Mouse (Mus musculus): ENCODE measurements around the gene Yars.

Gene Yars

GRCm38 (mm10) chr4:129189542-129190519 lies at the start of gene Yars, which contains the start of gene S100pbp:
Yars (plus strand) TSS chr4:129189760.
S100pbp (minus strand) TSS chr4:129189727.
- DNase-seq (ENCODE audit: low spot score in 2 of 2): peak; percentile 93 to 95

- DNase-seq (ENCODE audit: low spot score in 2 of 2): no peak
Observed at GRCm38 (mm10) chr4:129140808-129141207, 48.8 kb upstream of the Yars start.

GRCm38 (mm10) chr4:129141560-129142438 lies 47.8 kb upstream of the Yars start:
- DNase-seq (ENCODE audit: low spot score in 2 of 2): no peak

GRCm38 (mm10) chr4:129142439-129143045 lies 47.0 kb upstream of the Yars start:
- no peak for DNase-seq (ENCODE audit: low spot score in 2 of 2)

- no peak for DNase-seq (ENCODE audit: low spot score in 2 of 2)
Observed at GRCm38 (mm10) chr4:129143509-129143908, 46.1 kb upstream of the Yars start.

- peak; percentile 86 to 96 for DNase-seq (ENCODE audit: low spot score in 2 of 2)
Observed at GRCm38 (mm10) chr4:129144401-129145367, 44.9 kb upstream of the Yars start.

- DNase-seq (ENCODE audit: low spot score in 2 of 2): no peak
Observed at GRCm38 (mm10) chr4:129145411-129145810, 44.1 kb upstream of the Yars start.

- no peak for DNase-seq (ENCODE audit: low spot score in 2 of 2)
Observed at GRCm38 (mm10) chr4:129145943-129146342, 43.6 kb upstream of the Yars start.

- DNase-seq (ENCODE audit: low spot score in 2 of 2): no peak
Observed at GRCm38 (mm10) chr4:129146392-129146791, 43.2 kb upstream of the Yars start.

GRCm38 (mm10) chr4:129147552-129148103 lies 41.9 kb upstream of the Yars start:
- DNase-seq (ENCODE audit: low spot score in 2 of 2): no peak

GRCm38 (mm10) chr4:129149321-129149720 lies 40.2 kb upstream of the Yars start:
- no peak for DNase-seq (ENCODE audit: low spot score in 2 of 2)

GRCm38 (mm10) chr4:129151276-129151811 lies 38.2 kb upstream of the Yars start:
- no peak for DNase-seq (ENCODE audit: low spot score in 2 of 2)

GRCm38 (mm10) chr4:129157541-129157940 lies 32.0 kb upstream of the Yars start:
- no peak for DNase-seq (ENCODE audit: low spot score in 2 of 2)

GRCm38 (mm10) chr4:129158549-129158948 lies 31.0 kb upstream of the Yars start:
- DNase-seq (ENCODE audit: low spot score in 2 of 2): no peak

GRCm38 (mm10) chr4:129161076-129161475 lies 28.5 kb upstream of the Yars start:
- no peak for DNase-seq (ENCODE audit: low spot score in 2 of 2)

- no peak for DNase-seq (ENCODE audit: low spot score in 2 of 2)
Observed at GRCm38 (mm10) chr4:129161581-129162255, 27.8 kb upstream of the Yars start.

- no peak for DNase-seq (ENCODE audit: low spot score in 2 of 2)
Observed at GRCm38 (mm10) chr4:129172529-129172928, 17.0 kb upstream of the Yars start.

- no peak for DNase-seq (ENCODE audit: low spot score in 2 of 2)
Observed at GRCm38 (mm10) chr4:129179560-129179959, 10.0 kb upstream of the Yars start.

- no peak for DNase-seq (ENCODE audit: low spot score in 2 of 2)
Observed at GRCm38 (mm10) chr4:129188041-129188659, 1.4 kb upstream of the Yars start.
